Mouse (Mus musculus): ENCODE data around the gene Stc2.

- no peak for TF ChIP-seq CTCF (IDR thresholded peaks at IDR 0.05)
- no peak for TF ChIP-seq EP300 (IDR thresholded peaks at IDR 0.05)
Measured at GRCm38 (mm10) chr11:31361047-31361446, 8.8 kb downstream of the Stc2 start.

Measured in lung, postnatal 0 days (tissue).